Mouse (Mus musculus) liver, postnatal 0 days (tissue): ENCODE data around the gene Olfr92. TPM values are rescaled to one million over a fixed set of nuclear protein-coding genes. Genes with fewer than 3 reads are reported as not detected.

ENCODE experiments used
- ATAC-seq: fragments of 200-750 bp; cut with Nextera tagmentation; 2 replicates; pipeline ENCODE4 v1.8.0; 2017; ENCODE audit warnings: mild to moderate bottlenecking, moderate library complexity
- DNase-seq: peaks from one replicate; pipeline ENCODE4 v3.0.0-alpha.2; 2016
- H3K27ac ChIP-seq: fragments of 300-500 bp; sonication (generic); 2 replicates; pipeline ENCODE4 v1.5.1; 2014; ENCODE audit warnings: antibody characterized with exemption, moderate library complexity, mild to moderate bottlenecking, low read depth
- H3K27me3 ChIP-seq: fragments of 300-500 bp; sonication (generic); 2 replicates; pipeline ENCODE4 v1.6.1; 2014; ENCODE audit warnings: low read length, control low read depth, mixed read lengths; ENCODE audit not compliant: insufficient read depth
- H3K36me3 ChIP-seq: fragments of 300-500 bp; sonication (generic); replicated peaks from 2 replicates; pipeline ENCODE4 v1.6.1; 2014; ENCODE audit warnings: mild to moderate bottlenecking, control low read depth, low read length, moderate library complexity, mixed read lengths; ENCODE audit not compliant: insufficient read depth
- H3K4me1 ChIP-seq: fragments of 300-500 bp; sonication (generic); 2 replicates; pipeline ENCODE4 v1.6.1; 2014; ENCODE audit warnings: antibody characterized with exemption, mild to moderate bottlenecking, control low read depth; ENCODE audit not compliant: insufficient read depth
- H3K4me2 ChIP-seq: fragments of 300-500 bp; sonication (generic); 2 replicates; pipeline ENCODE4 v1.6.1; 2014; ENCODE audit warnings: low read depth, mild to moderate bottlenecking, low read length, moderate library complexity, mixed read lengths
- H3K4me3 ChIP-seq: fragments of 300-500 bp; sonication (generic); 2 replicates; pipeline ENCODE4 v1.5.1; 2014; ENCODE audit warnings: low read depth, low read length
- H3K9ac ChIP-seq: fragments of 300-500 bp; sonication (generic); replicated peaks from 2 replicates; pipeline ENCODE4 v1.6.1; 2014; ENCODE audit warnings: mild to moderate bottlenecking, moderate library complexity
- H3K9me3 ChIP-seq: fragments of 300-500 bp; sonication (generic); 2 replicates; pipeline ENCODE4 v1.6.1; 2016; ENCODE audit warnings: mild to moderate bottlenecking, control low read depth, low read length, mixed read lengths
- CTCF ChIP-seq: sonication (generic); IDR thresholded peaks from 2 replicates; pipeline ENCODE4 v1.5.1; 2016; ENCODE audit warnings: antibody characterized with exemption, low read depth
- EP300 ChIP-seq: IDR thresholded peaks from 2 replicates; pipeline ENCODE4 v1.6.1; 2016; ENCODE audit warnings: antibody characterized with exemption, low read depth, mild to moderate bottlenecking
- WGBS: fragments of 180-500 bp; shearing (Covaris S2); extraction: QIAGEN DNeasy Blood & Tissue Kit; methylation state at CpG from one replicate; pipeline ENCODE4 v1.1.7; 2014; ENCODE audit not compliant: insufficient replicate concordance; 5-methylcytosine and 5-hydroxymethylcytosine counted together
- polyA plus RNA-seq: library from polyadenylated mRNA; unstranded; fragments of >200 nt; fragmentation: Nextera tagmentation; extraction: Ambion mirVana; gene quantifications from 2 replicates; pipeline ENCODE4 v1.2.1, GENCODE M21; 2015

Olfr92 gene
- polyA plus RNA-seq, 1 experiment from 2014 or later = not detected

- Histone ChIP-seq H3K4me3 (no peak overlapping the region), H3K27ac (no peak overlapping the region), H3K4me1 (no peaks in the 10 kb centered on the region), H3K27me3 (no peaks in the 10 kb centered on the region), H3K36me3 (no peaks in the 10 kb centered on the region), H3K9ac (no peak overlapping the region), H3K9me3 (no peaks in the 10 kb centered on the region), H3K4me2 (no peak overlapping the region)
- DNase-seq (no peak), ATAC-seq (no peak)
- 78% methylated on average over 2 of the region's 2 CpGs for WGBS
- TF ChIP-seq CTCF = no peak
- TF ChIP-seq EP300 = no peak
Observed at GRCm38 (mm10) chr17:37075766-37076165, 44.1 kb downstream of the Olfr92 start.

GRCm38 (mm10) chr17:37075181-37075580 is 44.7 kb downstream of the Olfr92 start:
- H3K27ac ChIP-seq = no peak overlapping the region
- TF ChIP-seq EP300 = no peak
- no peak overlapping the region for H3K9ac ChIP-seq
- no peak overlapping the region for H3K4me3 ChIP-seq
- H3K4me2 ChIP-seq = no peak overlapping the region
- no peaks in the 10 kb centered on the region for H3K36me3 ChIP-seq
- no peaks in the 10 kb centered on the region for H3K27me3 ChIP-seq
- no peaks in the 10 kb centered on the region for H3K4me1 ChIP-seq
- H3K9me3 ChIP-seq = no peaks in the 10 kb centered on the region
- ATAC-seq (no peak), DNase-seq (no peak)
- WGBS = 78% methylated on average over 6 of the region's 6 CpGs

GRCm38 (mm10) chr17:37072730-37073276 is 47.1 kb downstream of the Olfr92 start:
- no peaks in the 10 kb centered on the region for H3K4me1 ChIP-seq
- H3K27ac ChIP-seq = no peak overlapping the region
- no peak for TF ChIP-seq CTCF
- TF ChIP-seq EP300 = no peak
- no peak overlapping the region for H3K4me3 ChIP-seq
- H3K9me3 ChIP-seq = no peaks in the 10 kb centered on the region
- no peak for DNase-seq
- H3K9ac ChIP-seq = no peak overlapping the region
- 61% methylated on average over 11 of the region's 11 CpGs for WGBS
- no peaks in the 10 kb centered on the region for H3K36me3 ChIP-seq
- H3K27me3 ChIP-seq = no peaks in the 10 kb centered on the region
- H3K4me2 ChIP-seq = no peak overlapping the region
- no peak for ATAC-seq

GRCm38 (mm10) chr17:37072080-37072729 is 47.7 kb downstream of the Olfr92 start:
- H3K4me2 ChIP-seq = no peak overlapping the region
- 79% methylated on average over 12 of the region's 12 CpGs for WGBS
- no peak for DNase-seq
- no peak overlapping the region for H3K9ac ChIP-seq
- no peak for TF ChIP-seq CTCF
- no peak overlapping the region for H3K27ac ChIP-seq
- H3K4me3 ChIP-seq = no peak overlapping the region
- no peaks in the 10 kb centered on the region for H3K36me3 ChIP-seq
- H3K27me3 ChIP-seq = no peaks in the 10 kb centered on the region
- no peaks in the 10 kb centered on the region for H3K9me3 ChIP-seq
- no peaks in the 10 kb centered on the region for H3K4me1 ChIP-seq
- ATAC-seq = no peak

GRCm38 (mm10) chr17:37070121-37070520 is 49.8 kb downstream of the Olfr92 start:
- no peak for ATAC-seq
- no peak for DNase-seq
- Histone ChIP-seq H3K36me3 (no peaks in the 10 kb centered on the region), H3K9ac (no peak overlapping the region), H3K9me3 (no peaks in the 10 kb centered on the region), H3K4me2 (no peak overlapping the region), H3K4me1 (no peaks in the 10 kb centered on the region), H3K27ac (no peak overlapping the region), H3K27me3 (no peaks in the 10 kb centered on the region), H3K4me3 (no peak overlapping the region)
- 69% methylated on average over 8 of the region's 8 CpGs for WGBS
- TF ChIP-seq CTCF (no peak), EP300 (no peak)

GRCm38 (mm10) chr17:37067861-37068260 is 52.0 kb downstream of the Olfr92 start:
- Histone ChIP-seq H3K27ac (no peak overlapping the region), H3K9me3 (no peaks in the 10 kb centered on the region), H3K4me1 (no peaks in the 10 kb centered on the region), H3K36me3 (no peaks in the 10 kb centered on the region), H3K9ac (no peak overlapping the region), H3K4me2 (no peak overlapping the region), H3K27me3 (no peaks in the 10 kb centered on the region), H3K4me3 (no peak overlapping the region)
- DNase-seq (no peak), ATAC-seq (no peak)
- 59% methylated on average over 1 of the region's 1 CpGs for WGBS
- TF ChIP-seq CTCF (no peak), EP300 (no peak)

- no peaks in the 10 kb centered on the region for H3K9me3 ChIP-seq
- no peak overlapping the region for H3K9ac ChIP-seq
- H3K4me1 ChIP-seq = no peaks in the 10 kb centered on the region
- no peak for TF ChIP-seq CTCF
- no peak for TF ChIP-seq EP300
- DNase-seq (no peak), ATAC-seq (no peak)
- H3K27ac ChIP-seq = no peak overlapping the region
- H3K4me3 ChIP-seq = no peak overlapping the region
- no peaks in the 10 kb centered on the region for H3K36me3 ChIP-seq
- H3K4me2 ChIP-seq = no peak overlapping the region
- no peaks in the 10 kb centered on the region for H3K27me3 ChIP-seq
- 73% methylated on average over 2 of the region's 2 CpGs for WGBS
Observed at GRCm38 (mm10) chr17:37065993-37066392, 53.9 kb downstream of the Olfr92 start.
